Mouse (Mus musculus) heart, postnatal 0 days (tissue): ENCODE results near the gene Slc9b2.

Experiments used
- CTCF ChIP-seq: IDR thresholded peaks from 2 replicates; pipeline ENCODE4 v1.5.1; 2016; ENCODE audit warnings: antibody characterized with exemption, control low read depth, low read depth
- EP300 ChIP-seq: IDR thresholded peaks from 2 replicates; pipeline ENCODE4 v1.6.1; 2016; ENCODE audit warnings: antibody characterized with exemption, low read depth

- TF ChIP-seq CTCF, result no peak
- no peak for TF ChIP-seq EP300
Measured at GRCm38 (mm10) chr3:135280160-135280559, 27.3 kb upstream of the Slc9b2 start.
